Mouse (Mus musculus) adrenal gland, adult 18-20 months (tissue): ENCODE results near the gene Rps6ka3. TPM values are rescaled to one million over a fixed set of nuclear protein-coding genes. Genes with fewer than 3 reads are reported as not detected.
A peak's percentile ranks its signal among the peaks of the same experiment; 100 is the strongest.

Source experiments
- DNase-seq, 2 experiments: peaks; one replicate each; pipeline ENCODE4 v3.0.0; 2021 to 2022; ENCODE audit warnings: low spot score in 2 of 2
- long read RNA-seq, 2 experiments: library from polyadenylated mRNA; stranded (forward); transcript quantifications; one replicate each; pipeline ENCODE4 v2.0.0; 2021
- total RNA-seq, 2 experiments: library from RNA; stranded (reverse); gene quantifications; 1 replicate in 1 of 2; 2 replicates in 1 of 2; pipeline ENCODE4 v1.2.3; 2021

Rps6ka3 gene
- total RNA-seq, result 10 to 100 TPM; 50.6 to 69.6 TPM
- long read RNA-seq, experiment 1, full-length matches to known transcripts, result 1 of 5 reads
- long read RNA-seq, experiment 1, partial matches to known transcripts, result 1 of 5 reads
- long read RNA-seq, experiment 1, other reads (novel, unspliced or antisense), result 3 of 5 reads
- long read RNA-seq, experiment 2, partial matches to known transcripts, result 0 of 3 reads
- long read RNA-seq, experiment 2, other reads (novel, unspliced or antisense), result 3 of 3 reads

- no peak for DNase-seq
Measured at GRCm38 (mm10) chrX:159210007-159210406, at the start of gene Rps6ka3. Gene Rps6ka3 (plus strand): TSS chrX:159210307.

- DNase-seq, result no peak
Measured at GRCm38 (mm10) chrX:159169200-159169599, 40.9 kb upstream of the Rps6ka3 start.

GRCm38 (mm10) chrX:159171579-159171978 lies 38.5 kb upstream of the Rps6ka3 start:
- DNase-seq, result no peak

- DNase-seq, result no peak
Measured at GRCm38 (mm10) chrX:159191581-159191980, 18.5 kb upstream of the Rps6ka3 start.

GRCm38 (mm10) chrX:159199495-159199894 lies 10.6 kb upstream of the Rps6ka3 start:
- DNase-seq, result no peak

- DNase-seq, result no peak
Measured at GRCm38 (mm10) chrX:159200101-159200500, 10.0 kb upstream of the Rps6ka3 start.

GRCm38 (mm10) chrX:159210892-159211583 lies 931 bp downstream of the Rps6ka3 start:
- no peak for DNase-seq

GRCm38 (mm10) chrX:159215253-159215652 lies 5.1 kb downstream of the Rps6ka3 start:
- no peak for DNase-seq

- no peak for DNase-seq
Measured at GRCm38 (mm10) chrX:159222474-159222873, 12.4 kb downstream of the Rps6ka3 start.

- DNase-seq, result no peak
Measured at GRCm38 (mm10) chrX:159237275-159237674, 27.2 kb downstream of the Rps6ka3 start.

- DNase-seq, result peak; percentile 31 to 36
Measured at GRCm38 (mm10) chrX:159254001-159254884, 44.1 kb downstream of the Rps6ka3 start.

GRCm38 (mm10) chrX:159255123-159255978 lies 45.2 kb downstream of the Rps6ka3 start:
- peak; percentile 77 to 85 for DNase-seq

- DNase-seq, result peak; percentile 17 to 35
Measured at GRCm38 (mm10) chrX:159256040-159256852, 46.1 kb downstream of the Rps6ka3 start.

GRCm38 (mm10) chrX:159256921-159257421 lies 46.9 kb downstream of the Rps6ka3 start:
- peak; percentile 30 to 33 for DNase-seq

GRCm38 (mm10) chrX:159264681-159265080 lies 54.6 kb downstream of the Rps6ka3 start:
- DNase-seq, result no peak

GRCm38 (mm10) chrX:159269072-159269471 lies 59.0 kb downstream of the Rps6ka3 start:
- DNase-seq, result no peak

GRCm38 (mm10) chrX:159286765-159287164 lies 76.7 kb downstream of the Rps6ka3 start:
- DNase-seq, result no peak

GRCm38 (mm10) chrX:159295879-159296278 lies 85.8 kb downstream of the Rps6ka3 start:
- DNase-seq, result no peak
